Mouse (Mus musculus): ENCODE data around the gene Fam126a. TPM values are rescaled to one million over a fixed set of nuclear protein-coding genes. Genes with fewer than 3 reads are reported as not detected.

Fam126a gene
- polyA plus RNA-seq, 1 experiment from 2014 or later, result 24.0 TPM

GRCm38 (mm10) chr5:23987792-23988191 lies 42.7 kb downstream of the Fam126a start:
- ATAC-seq, result no peak
- Histone ChIP-seq H3K9ac (ENCODE audit: low read depth, low read length) (no peak overlapping the region), H3K27me3 (replicated peaks; ENCODE audit: control insufficient read depth, insufficient read depth, low read length) (no peaks in the 10 kb centered on the region), H3K36me3 (ENCODE audit: control insufficient read depth, insufficient read depth, low read length) (peaks cover 3% of the 10 kb centered on the region; the same call in 1 of the 2 replicates), H3K4me1 (ENCODE audit: control insufficient read depth, insufficient read depth, low read depth, low read length) (no peaks in the 10 kb centered on the region; the same call in 1 of the 2 replicates), H3K4me2 (ENCODE audit: low read length) (no peak overlapping the region), H3K4me3 (ENCODE audit: low read length) (no peak overlapping the region), H3K27ac (ENCODE audit: low read depth, low read length) (no peak overlapping the region), H3K9me3 (ENCODE audit: control insufficient read depth, low read length) (no peaks in the 10 kb centered on the region)
- WGBS, result 63% methylated on average over 10 of the region's 10 CpGs

- Histone ChIP-seq H3K4me2 (ENCODE audit: low read length) (no peak overlapping the region), H3K9ac (ENCODE audit: low read depth, low read length) (no peak overlapping the region), H3K9me3 (ENCODE audit: control insufficient read depth, low read length) (no peaks in the 10 kb centered on the region), H3K4me1 (ENCODE audit: control insufficient read depth, insufficient read depth, low read depth, low read length) (no peaks in the 10 kb centered on the region), H3K27ac (ENCODE audit: low read depth, low read length) (no peak overlapping the region), H3K27me3 (replicated peaks; ENCODE audit: control insufficient read depth, insufficient read depth, low read length) (no peaks in the 10 kb centered on the region), H3K4me3 (ENCODE audit: low read length) (no peak overlapping the region), H3K36me3 (ENCODE audit: control insufficient read depth, insufficient read depth, low read length) (peaks cover 3% of the 10 kb centered on the region)
- WGBS, result 100% methylated on average over 1 of the region's 1 CpGs
- no peak for ATAC-seq
Measured at GRCm38 (mm10) chr5:23982081-23982480, 48.4 kb downstream of the Fam126a start.

- ATAC-seq, result no peak
- Histone ChIP-seq H3K4me2 (ENCODE audit: low read length) (no peak overlapping the region), H3K36me3 (ENCODE audit: control insufficient read depth, insufficient read depth, low read length) (no peaks in the 10 kb centered on the region; the same call in none of the 2 replicates), H3K9ac (ENCODE audit: low read depth, low read length) (no peak overlapping the region), H3K4me1 (ENCODE audit: control insufficient read depth, insufficient read depth, low read depth, low read length) (no peaks in the 10 kb centered on the region), H3K27ac (ENCODE audit: low read depth, low read length) (no peak overlapping the region), H3K27me3 (replicated peaks; ENCODE audit: control insufficient read depth, insufficient read depth, low read length) (no peaks in the 10 kb centered on the region), H3K4me3 (ENCODE audit: low read length) (no peak overlapping the region), H3K9me3 (ENCODE audit: control insufficient read depth, low read length) (no peaks in the 10 kb centered on the region)
- WGBS, result 88% methylated on average over 14 of the region's 14 CpGs
Measured at GRCm38 (mm10) chr5:23978516-23978915, 52.0 kb downstream of the Fam126a start.

- Histone ChIP-seq H3K27ac (ENCODE audit: low read depth, low read length) (no peak overlapping the region), H3K27me3 (replicated peaks; ENCODE audit: control insufficient read depth, insufficient read depth, low read length) (no peaks in the 10 kb centered on the region), H3K4me3 (ENCODE audit: low read length) (no peak overlapping the region), H3K9me3 (ENCODE audit: control insufficient read depth, low read length) (no peaks in the 10 kb centered on the region), H3K4me2 (ENCODE audit: low read length) (no peak overlapping the region), H3K9ac (ENCODE audit: low read depth, low read length) (no peak overlapping the region), H3K4me1 (ENCODE audit: control insufficient read depth, insufficient read depth, low read depth, low read length) (no peaks in the 10 kb centered on the region), H3K36me3 (ENCODE audit: control insufficient read depth, insufficient read depth, low read length) (no peaks in the 10 kb centered on the region; the same call in 1 of the 2 replicates)
- WGBS, result 96% methylated on average over 3 of the region's 3 CpGs
- no peak for ATAC-seq
Measured at GRCm38 (mm10) chr5:23974994-23975575, 55.4 kb downstream of the Fam126a start.

- H3K27me3 ChIP-seq (replicated peaks; ENCODE audit: control insufficient read depth, insufficient read depth, low read length), result no peaks in the 10 kb centered on the region
- H3K4me2 ChIP-seq (ENCODE audit: low read length), result no peak overlapping the region
- peaks cover 4% of the 10 kb centered on the region; the same call in 1 of the 2 replicates for H3K4me1 ChIP-seq (ENCODE audit: control insufficient read depth, insufficient read depth, low read depth, low read length)
- H3K27ac ChIP-seq (ENCODE audit: low read depth, low read length), result peak overlapping the region; percentile 34; the same call in 1 of the 2 replicates
- 0 out of 2 replicates have a peak, but pooled peaks have one; percentile 27 for ATAC-seq
- no peaks in the 10 kb centered on the region for H3K36me3 ChIP-seq (ENCODE audit: control insufficient read depth, insufficient read depth, low read length)
- H3K4me3 ChIP-seq (ENCODE audit: low read length), result no peak overlapping the region
- 51% methylated on average over 5 of the region's 5 CpGs for whole genome bisulfite sequencing
- H3K9me3 ChIP-seq (ENCODE audit: control insufficient read depth, low read length), result no peaks in the 10 kb centered on the region
- no peak overlapping the region for H3K9ac ChIP-seq (ENCODE audit: low read depth, low read length)
Measured at GRCm38 (mm10) chr5:23967705-23968104, 62.8 kb downstream of the Fam126a start.

GRCm38 (mm10) chr5:23964599-23965165 lies 65.8 kb downstream of the Fam126a start:
- Histone ChIP-seq H3K9ac (ENCODE audit: low read depth, low read length) (no peak overlapping the region), H3K27me3 (replicated peaks; ENCODE audit: control insufficient read depth, insufficient read depth, low read length) (no peaks in the 10 kb centered on the region)
- 66% methylated on average over 10 of the region's 10 CpGs for WGBS

GRCm38 (mm10) chr5:23953047-23953446 lies 77.4 kb downstream of the Fam126a start:
- H3K36me3 ChIP-seq (ENCODE audit: control insufficient read depth, insufficient read depth, low read length), result no peaks in the 10 kb centered on the region
- H3K4me1 ChIP-seq (ENCODE audit: control insufficient read depth, insufficient read depth, low read depth, low read length), result no peaks in the 10 kb centered on the region
- no peaks in the 10 kb centered on the region for H3K9me3 ChIP-seq (ENCODE audit: control insufficient read depth, low read length)
- no peak overlapping the region for H3K27ac ChIP-seq (ENCODE audit: low read depth, low read length)
- no peak overlapping the region for H3K9ac ChIP-seq (ENCODE audit: low read depth, low read length)
- ATAC-seq, result no peak
- WGBS, result 88% methylated on average over 5 of the region's 5 CpGs
- H3K4me3 ChIP-seq (ENCODE audit: low read length), result no peak overlapping the region
- H3K4me2 ChIP-seq (ENCODE audit: low read length), result no peak overlapping the region
- H3K27me3 ChIP-seq (replicated peaks; ENCODE audit: control insufficient read depth, insufficient read depth, low read length), result no peaks in the 10 kb centered on the region

More at GRCm38 (mm10) chr5:23964599-23965165, 65.8 kb downstream of the Fam126a start:
- peaks cover 4% of the 10 kb centered on the region; the same call in 1 of the 2 replicates for H3K4me1 ChIP-seq (ENCODE audit: control insufficient read depth, insufficient read depth, low read depth, low read length)
- H3K4me2 ChIP-seq (ENCODE audit: low read length), result no peak overlapping the region
- H3K9me3 ChIP-seq (ENCODE audit: control insufficient read depth, low read length), result no peaks in the 10 kb centered on the region
- no peak overlapping the region for H3K27ac ChIP-seq (ENCODE audit: low read depth, low read length)
- H3K36me3 ChIP-seq (ENCODE audit: control insufficient read depth, insufficient read depth, low read length), result no peaks in the 10 kb centered on the region
- H3K4me3 ChIP-seq (ENCODE audit: low read length), result no peak overlapping the region
- peak; percentile 81 for ATAC-seq

- H3K9me3 ChIP-seq (ENCODE audit: control insufficient read depth, low read length), result no peaks in the 10 kb centered on the region
- 46% methylated on average over 3 of the region's 3 CpGs for WGBS
- no peak overlapping the region for H3K4me2 ChIP-seq (ENCODE audit: low read length)
- H3K4me3 ChIP-seq (ENCODE audit: low read length), result no peak overlapping the region
- no peaks in the 10 kb centered on the region for H3K36me3 ChIP-seq (ENCODE audit: control insufficient read depth, insufficient read depth, low read length)
- no peaks in the 10 kb centered on the region for H3K4me1 ChIP-seq (ENCODE audit: control insufficient read depth, insufficient read depth, low read depth, low read length)
- no peaks in the 10 kb centered on the region for H3K27me3 ChIP-seq (replicated peaks; ENCODE audit: control insufficient read depth, insufficient read depth, low read length)
- ATAC-seq, result no peak
- no peak overlapping the region for H3K27ac ChIP-seq (ENCODE audit: low read depth, low read length)
- H3K9ac ChIP-seq (ENCODE audit: low read depth, low read length), result no peak overlapping the region
Measured at GRCm38 (mm10) chr5:23948071-23948470, 82.4 kb downstream of the Fam126a start.

GRCm38 (mm10) chr5:23945056-23945455 lies 85.4 kb downstream of the Fam126a start:
- Histone ChIP-seq H3K4me3 (ENCODE audit: low read length) (no peak overlapping the region), H3K27ac (ENCODE audit: low read depth, low read length) (no peak overlapping the region), H3K4me2 (ENCODE audit: low read length) (no peak overlapping the region), H3K9me3 (ENCODE audit: control insufficient read depth, low read length) (no peaks in the 10 kb centered on the region), H3K4me1 (ENCODE audit: control insufficient read depth, insufficient read depth, low read depth, low read length) (no peaks in the 10 kb centered on the region), H3K36me3 (ENCODE audit: control insufficient read depth, insufficient read depth, low read length) (no peaks in the 10 kb centered on the region), H3K9ac (ENCODE audit: low read depth, low read length) (no peak overlapping the region), H3K27me3 (replicated peaks; ENCODE audit: control insufficient read depth, insufficient read depth, low read length) (no peaks in the 10 kb centered on the region)
- 4% methylated on average over 1 of the region's 1 CpGs for WGBS
- no peak for ATAC-seq

All from hindbrain, embryonic 16.5 days (tissue).